ENCODE assay signal across 16 mouse cellular contexts in the genomic region with DNA sequence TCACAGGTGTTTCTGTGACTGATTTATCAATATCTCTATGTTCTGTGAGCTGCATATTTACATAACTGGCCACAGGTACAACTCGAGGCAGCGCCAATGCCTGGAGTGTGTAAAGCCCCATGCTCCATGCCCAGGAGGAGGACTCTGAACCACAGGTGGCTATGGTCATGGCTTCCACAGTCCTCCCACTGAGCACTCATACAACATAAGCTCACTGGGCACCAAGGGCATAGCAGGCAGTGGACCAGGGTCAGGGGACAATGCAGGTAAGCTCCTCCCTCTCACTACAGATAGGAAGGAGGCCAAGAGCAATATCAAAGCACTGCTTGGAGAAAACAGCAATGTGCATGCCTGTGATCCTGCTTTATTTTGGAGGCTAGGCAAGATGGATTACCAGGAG.
"Had no signal": no experiment of that assay in that cellular context is flagged by ENCODE, and none has a peak within 500 bp of the region (broad histone marks: within the 10 kb centered on the region; RNA-seq: fewer than 3 reads in every experiment).

No protein-coding gene starts in this region.

- H3K27me3 ChIP-seq: neural tube, embryonic 13.5 days; neural tube, embryonic 15.5 days; stomach, embryonic 15.5 days had no signal

- H3K27ac ChIP-seq: neural tube, embryonic 13.5 days; neural tube, embryonic 15.5 days; stomach, embryonic 15.5 days; stomach, postnatal 0 days had no signal

- DNase-seq: retina, postnatal 1 day; right cerebral cortex, adult 18-20 months; right cerebral cortex, postnatal 14 days; right cerebral cortex, postnatal 25 days; right cerebral cortex, postnatal 4 days; spleen, adult 18-20 months; thymus, adult 18-20 months; thymus, adult 2 months; thymus, postnatal 14 days; thymus, postnatal 25 days; thymus, postnatal 36 days; thymus, postnatal 4 days had no signal

- H3K9ac ChIP-seq: neural tube, embryonic 13.5 days; neural tube, embryonic 15.5 days; stomach, embryonic 15.5 days had no signal

- H3K4me1 ChIP-seq: neural tube, embryonic 13.5 days; neural tube, embryonic 15.5 days; stomach, embryonic 15.5 days had no signal

- H3K4me2 ChIP-seq: neural tube, embryonic 13.5 days; neural tube, embryonic 15.5 days; stomach, embryonic 15.5 days had no signal

- H3K4me3 ChIP-seq: neural tube, embryonic 13.5 days; neural tube, embryonic 15.5 days; stomach, embryonic 15.5 days had no signal

- H3K9me3 ChIP-seq: neural tube, embryonic 13.5 days; neural tube, embryonic 15.5 days; stomach, embryonic 15.5 days had no signal
